Mouse (Mus musculus) hindbrain, embryonic 11.5 days (tissue): ENCODE results near the gene Eral1. TPM values are rescaled to one million over a fixed set of nuclear protein-coding genes. Genes with fewer than 3 reads are reported as not detected.

ENCODE experiments used
- ATAC-seq: fragments of 200-750 bp; cut with Nextera tagmentation; 2 replicates; pipeline ENCODE4 v1.8.0; 2017; ENCODE audit warnings: mild to moderate bottlenecking, moderate TSS enrichment, moderate library complexity; ENCODE audit not compliant: low FRiP score
- DNase-seq: peaks from one replicate; pipeline ENCODE4 v3.0.0-alpha.2; 2015; ENCODE audit warnings: low spot score
- H3K27ac ChIP-seq: fragments of 300-500 bp; sonication (generic); 2 replicates; pipeline ENCODE4 v1.5.1; 2014; ENCODE audit warnings: mild to moderate bottlenecking, low read depth, low read length
- H3K27me3 ChIP-seq: fragments of 300-500 bp; sonication (generic); 2 replicates; pipeline ENCODE4 v1.6.1; 2014; ENCODE audit warnings: mild to moderate bottlenecking, low read length, moderate library complexity, mixed read lengths; ENCODE audit not compliant: control insufficient read depth, insufficient read depth
- H3K36me3 ChIP-seq: fragments of 300-500 bp; sonication (generic); 2 replicates; pipeline ENCODE4 v1.6.1; 2014; ENCODE audit warnings: mild to moderate bottlenecking, low read length, moderate library complexity, mixed read lengths; ENCODE audit not compliant: control insufficient read depth, insufficient read depth
- H3K4me1 ChIP-seq: fragments of 300-500 bp; sonication (generic); replicated peaks from 2 replicates; pipeline ENCODE4 v1.6.1; 2014; ENCODE audit warnings: low read length, mixed read lengths; ENCODE audit not compliant: control insufficient read depth, insufficient read depth
- H3K4me2 ChIP-seq: fragments of 300-500 bp; sonication (generic); replicated peaks from 2 replicates; pipeline ENCODE4 v1.6.1; 2014; ENCODE audit warnings: mild to moderate bottlenecking, low read depth, low read length
- H3K4me3 ChIP-seq: fragments of 300-500 bp; sonication (generic); 2 replicates; pipeline ENCODE4 v1.5.1; 2014; ENCODE audit warnings: low read depth, low read length
- H3K9ac ChIP-seq: fragments of 300-500 bp; sonication (generic); 2 replicates; pipeline ENCODE4 v1.6.1; 2014; ENCODE audit warnings: low read depth, low read length
- H3K9me3 ChIP-seq: fragments of 300-500 bp; sonication (generic); 2 replicates; pipeline ENCODE4 v1.6.1; 2016; ENCODE audit warnings: low read length; ENCODE audit not compliant: control insufficient read depth
- WGBS: fragments of 180-500 bp; shearing (Covaris S2); extraction: QIAGEN DNeasy Blood & Tissue Kit; methylation state at CpG from one replicate; pipeline ENCODE4 v1.1.7; 2014; 5-methylcytosine and 5-hydroxymethylcytosine counted together
- polyA plus RNA-seq: library from polyadenylated mRNA; unstranded; fragments of >200 nt; fragmentation: Nextera tagmentation; extraction: Ambion mirVana; gene quantifications from 2 replicates; pipeline ENCODE4 v1.2.1, GENCODE M21; 2014

Gene Eral1
- polyA plus RNA-seq, 1 experiment from 2014 or later = 31.9 TPM

- 82% methylated on average over 10 of the region's 10 CpGs for WGBS
- H3K36me3 ChIP-seq = no peaks in the 10 kb centered on the region
- no peaks in the 10 kb centered on the region for H3K9me3 ChIP-seq
- no peak overlapping the region for H3K27ac ChIP-seq
- H3K9ac ChIP-seq = no peak overlapping the region
- DNase-seq = no peak
- no peak for ATAC-seq
- no peak overlapping the region for H3K4me3 ChIP-seq
- no peak overlapping the region for H3K4me2 ChIP-seq
- no peaks in the 10 kb centered on the region for H3K27me3 ChIP-seq
- H3K4me1 ChIP-seq = peaks cover 6% of the 10 kb centered on the region
Measured at GRCm38 (mm10) chr11:78036791-78037190, 43.4 kb downstream of the Eral1 start.

GRCm38 (mm10) chr11:78033931-78034617 lies 46.1 kb downstream of the Eral1 start:
- no peak overlapping the region for H3K4me2 ChIP-seq
- H3K9ac ChIP-seq = no peak overlapping the region
- H3K27me3 ChIP-seq = no peaks in the 10 kb centered on the region
- H3K4me3 ChIP-seq = no peak overlapping the region
- peaks cover 12% of the 10 kb centered on the region for H3K4me1 ChIP-seq
- H3K9me3 ChIP-seq = no peaks in the 10 kb centered on the region
- ATAC-seq (no peak), DNase-seq (no peak)
- WGBS = 92% methylated on average over 23 of the region's 23 CpGs
- H3K36me3 ChIP-seq = 0 out of 2 replicates have a peak, but pooled peaks cover 3% of the 10 kb centered on the region
- no peak overlapping the region for H3K27ac ChIP-seq

- DNase-seq (no peak), ATAC-seq (no peak)
- H3K9me3 ChIP-seq = no peaks in the 10 kb centered on the region
- peak overlapping the region; percentile 87 for H3K27ac ChIP-seq
- peak overlapping the region; percentile 59 for H3K4me3 ChIP-seq
- peak overlapping the region; percentile 78 for H3K4me2 ChIP-seq
- 0 out of 2 replicates have a peak, but pooled peaks cover 3% of the 10 kb centered on the region for H3K36me3 ChIP-seq
- peaks cover 12% of the 10 kb centered on the region for H3K4me1 ChIP-seq
- 13% methylated on average over 5 of the region's 5 CpGs for WGBS
- no peaks in the 10 kb centered on the region for H3K27me3 ChIP-seq
- H3K9ac ChIP-seq = peak overlapping the region; percentile 77
Measured at GRCm38 (mm10) chr11:78032809-78033195, 47.4 kb downstream of the Eral1 start.

GRCm38 (mm10) chr11:78031947-78032808 lies 48.0 kb downstream of the Eral1 start, which contains the start of gene Dhrs13:
Dhrs13 (plus strand) TSS chr11:78032280.
- WGBS = under 1% methylated on average over 75 of the region's 96 CpGs
- ATAC-seq (peak; percentile 93), DNase-seq (peak; percentile 96)
- Histone ChIP-seq H3K9ac (peak within 1 kb of the TSS; percentile 77), H3K27ac (peak within 1 kb of the TSS; percentile 87), H3K9me3 (no peaks in the 10 kb centered on the region), H3K4me3 (peak within 1 kb of the TSS; percentile 59), H3K4me1 (peaks cover 7% of the 10 kb centered on the region), H3K4me2 (peak within 1 kb of the TSS; percentile 78), H3K36me3 (0 out of 2 replicates have a peak, but pooled peaks cover 3% of the 10 kb centered on the region), H3K27me3 (no peaks in the 10 kb centered on the region)

- Histone ChIP-seq H3K27ac (peak overlapping the region; percentile 19; the same call in 1 of the 2 replicates), H3K36me3 (0 out of 2 replicates have a peak, but pooled peaks cover 3% of the 10 kb centered on the region), H3K4me3 (peak overlapping the region; percentile 59; the same call in 1 of the 2 replicates), H3K4me2 (peak overlapping the region; percentile 78), H3K4me1 (peaks cover 6% of the 10 kb centered on the region), H3K9me3 (no peaks in the 10 kb centered on the region), H3K27me3 (no peaks in the 10 kb centered on the region), H3K9ac (0 out of 2 replicates have a peak overlapping the region, but pooled peaks have one; percentile 2)
- DNase-seq (no peak), ATAC-seq (no peak)
- 39% methylated on average over 6 of the region's 6 CpGs for WGBS
Measured at GRCm38 (mm10) chr11:78031389-78031788, 48.8 kb downstream of the Eral1 start.

GRCm38 (mm10) chr11:78030600-78030999 lies 49.6 kb downstream of the Eral1 start:
- Histone ChIP-seq H3K9ac (no peak overlapping the region), H3K27me3 (no peaks in the 10 kb centered on the region), H3K4me1 (peaks cover 6% of the 10 kb centered on the region), H3K4me2 (no peak overlapping the region), H3K36me3 (0 out of 2 replicates have a peak, but pooled peaks cover 7% of the 10 kb centered on the region), H3K27ac (no peak overlapping the region), H3K4me3 (no peak overlapping the region), H3K9me3 (no peaks in the 10 kb centered on the region)
- DNase-seq (no peak), ATAC-seq (no peak)
- 72% methylated on average over 2 of the region's 2 CpGs for WGBS

- peaks cover 14% of the 10 kb centered on the region; the same call in 1 of the 2 replicates for H3K36me3 ChIP-seq
- H3K4me3 ChIP-seq = no peak overlapping the region
- H3K4me1 ChIP-seq = peaks cover 6% of the 10 kb centered on the region
- ATAC-seq (no peak), DNase-seq (no peak)
- WGBS = 87% methylated on average over 8 of the region's 8 CpGs
- no peak overlapping the region for H3K4me2 ChIP-seq
- H3K27me3 ChIP-seq = no peaks in the 10 kb centered on the region
- no peak overlapping the region for H3K27ac ChIP-seq
- no peak overlapping the region for H3K9ac ChIP-seq
- H3K9me3 ChIP-seq = no peaks in the 10 kb centered on the region
Measured at GRCm38 (mm10) chr11:78029240-78029639, 50.9 kb downstream of the Eral1 start.

- no peak for ATAC-seq
- H3K27me3 ChIP-seq = no peaks in the 10 kb centered on the region
- H3K27ac ChIP-seq = no peak overlapping the region
- 80% methylated on average over 8 of the region's 8 CpGs for WGBS
- no peak overlapping the region for H3K9ac ChIP-seq
- no peaks in the 10 kb centered on the region for H3K4me1 ChIP-seq
- H3K4me2 ChIP-seq = no peak overlapping the region
- H3K36me3 ChIP-seq = peaks cover 35% of the 10 kb centered on the region
- peak; percentile 66 for DNase-seq
- H3K9me3 ChIP-seq = no peaks in the 10 kb centered on the region
- no peak overlapping the region for H3K4me3 ChIP-seq
Measured at GRCm38 (mm10) chr11:78023607-78024006, 56.6 kb downstream of the Eral1 start.
